Mouse (Mus musculus) testis, adult 10 weeks (tissue): ENCODE results near the gene Adam26a. TPM values are rescaled to one million over a fixed set of nuclear protein-coding genes. Genes with fewer than 3 reads are reported as not detected.

Experiments used
- polyA plus RNA-seq: library from polyadenylated mRNA; stranded (reverse); fragments of 350-450 nt; fragmentation: Illumina TruSeq; extraction: RNeasy Lipid Tissue Mini Kit (QIAGEN cat#74804); gene quantifications from one replicate; pipeline ENCODE4 v1.2.3, GENCODE M21; 2014; ENCODE audit warnings: low read depth, low replicate concordance

Gene Adam26a
- 170 TPM for polyA plus RNA-seq

DNA sequence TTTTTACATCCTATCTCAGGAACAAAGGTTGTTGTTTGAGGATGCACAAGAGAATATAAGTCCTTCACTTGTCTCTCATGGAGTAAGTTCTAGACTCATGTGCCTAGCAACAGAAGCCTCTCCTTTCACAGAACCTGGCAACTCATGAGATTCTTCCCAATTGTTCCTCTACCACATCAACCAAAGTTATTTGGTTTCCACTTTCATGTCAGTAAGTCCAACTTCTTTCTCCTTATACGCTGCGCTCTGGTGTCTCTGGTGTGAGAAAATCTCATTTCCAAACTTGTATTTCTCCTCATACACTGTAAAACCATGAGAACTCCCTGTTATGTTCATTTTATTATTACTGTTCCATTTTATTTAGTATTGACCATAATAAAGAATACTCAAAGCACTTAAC lies at the start of gene Adam26a:
TSS of gene Adam26a (minus strand) at position 101 of the 400 bp plus-strand sequence.

DNA sequence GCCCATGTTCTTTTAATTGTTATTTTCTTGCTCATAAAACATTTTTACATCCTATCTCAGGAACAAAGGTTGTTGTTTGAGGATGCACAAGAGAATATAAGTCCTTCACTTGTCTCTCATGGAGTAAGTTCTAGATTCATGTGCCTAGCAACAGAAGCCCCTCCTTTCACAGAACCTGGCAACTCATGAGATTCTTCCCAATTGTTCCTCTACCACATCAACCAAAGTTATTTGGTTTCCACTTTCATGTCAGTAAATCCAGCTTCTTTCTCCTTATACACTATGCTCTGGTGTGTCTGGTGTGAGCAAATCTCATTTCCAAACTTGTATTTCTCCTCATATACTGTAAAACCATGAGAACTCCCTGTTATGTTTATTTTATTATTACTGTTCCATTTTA lies 48.5 kb downstream of the Adam26a start, which contains the start of gene Adam26b:
TSS of gene Adam26b (minus strand) at position 101 of the 400 bp plus-strand sequence.

Other genes starting within 250 kb of the Adam26a start
- gene Adam26b, start 48.6 kb downstream of the Adam26a start, polyA plus RNA-seq, result 37.9 TPM
- gene Gm5346, start 50.6 kb upstream of the Adam26a start, polyA plus RNA-seq, result 12.4 TPM
- gene Adam34, start 133.3 kb upstream of the Adam26a start, polyA plus RNA-seq, result 49.1 TPM